Mouse (Mus musculus) testis, postnatal 14 days (tissue): Measurements from ENCODE around the gene Srsy.
"Not testable (repeated sequence)": the region's sequence is repeated elsewhere in the genome, so short reads cannot be mapped to it uniquely, and the experiment has no call there.

ENCODE experiments used
- DNase-seq: peaks from one replicate; pipeline ENCODE4 v3.0.0; 2021; ENCODE audit warnings: low spot score

The Srsy gene

GRCm38 (mm10) chrY:17937230-17937629 lies at the start of gene Srsy:
TSS of gene Srsy (minus strand) at chrY:17937330.
- not testable (repeated sequence) for DNase-seq
